Mouse (Mus musculus) stomach, postnatal 0 days (tissue): ENCODE measurements around the gene Rexo4.

ENCODE experiments used
- CTCF ChIP-seq: IDR thresholded peaks from 2 replicates; pipeline ENCODE4 v1.5.1; 2016; ENCODE audit warnings: antibody characterized with exemption, low read depth, mild to moderate bottlenecking, moderate library complexity
- EP300 ChIP-seq: optimal IDR thresholded peaks from 2 replicates; pipeline ENCODE3; 2016; ENCODE audit warnings: antibody characterized with exemption

DNA sequence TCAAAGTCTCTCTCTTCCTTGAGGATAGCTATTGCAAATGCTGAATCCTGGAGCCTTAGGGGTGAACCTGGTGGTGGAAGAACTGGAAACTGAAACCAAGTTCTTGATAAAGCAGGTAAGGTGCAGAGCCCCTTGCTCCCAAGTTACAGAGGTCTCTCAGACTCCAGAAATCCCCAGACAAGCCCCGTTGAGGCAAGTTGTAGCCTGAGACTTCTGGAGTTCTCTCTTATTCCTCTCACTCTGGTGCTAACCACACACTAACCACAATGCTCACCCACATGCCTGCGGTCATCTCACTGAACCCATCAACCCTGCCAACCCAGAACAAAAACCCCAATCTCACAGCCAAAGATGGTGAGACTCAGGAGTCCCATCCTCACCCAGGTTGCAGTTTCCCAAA is 28.9 kb downstream of the Rexo4 start:
- TF ChIP-seq CTCF = no peak
- TF ChIP-seq EP300 = no peak
